Mouse (Mus musculus) kidney, postnatal 0 days (tissue): ENCODE data around the gene Ube2h. TPM values are rescaled to one million over a fixed set of nuclear protein-coding genes. Genes with fewer than 3 reads are reported as not detected.
"Not testable (repeated sequence)": the region's sequence is repeated elsewhere in the genome, so short reads cannot be mapped to it uniquely, and the experiment has no call there.

Source experiments
- ATAC-seq: fragments of 200-750 bp; cut with Nextera tagmentation; replicated peaks from 2 replicates; pipeline ENCODE4 v1.8.0; 2017; ENCODE audit warnings: low read depth, moderate number of reproducible peaks, moderate TSS enrichment, moderate library complexity; ENCODE audit not compliant: low FRiP score
- DNase-seq: peaks from one replicate; pipeline ENCODE4 v3.0.0-alpha.2; 2016; ENCODE audit warnings: low spot score
- H3K27ac ChIP-seq: fragments of 300-500 bp; sonication (generic); 2 replicates; pipeline ENCODE4 v1.5.1; 2014; ENCODE audit warnings: mild to moderate bottlenecking
- H3K27me3 ChIP-seq: fragments of 300-500 bp; sonication (generic); 2 replicates; pipeline ENCODE4 v1.6.1; 2014; ENCODE audit warnings: low read length, mixed read lengths; ENCODE audit not compliant: insufficient read depth
- H3K36me3 ChIP-seq: fragments of 300-500 bp; sonication (generic); 2 replicates; pipeline ENCODE4 v1.6.1; 2014; ENCODE audit warnings: low read length, mixed read lengths; ENCODE audit not compliant: insufficient read depth
- H3K4me1 ChIP-seq: fragments of 300-500 bp; sonication (generic); replicated peaks from 2 replicates; pipeline ENCODE4 v1.6.1; 2014; ENCODE audit warnings: antibody characterized with exemption, low read length, mixed read lengths; ENCODE audit not compliant: insufficient read depth
- H3K4me2 ChIP-seq: fragments of 300-500 bp; sonication (generic); 2 replicates; pipeline ENCODE4 v1.6.1; 2014; ENCODE audit warnings: mild to moderate bottlenecking, low read length, moderate library complexity, mixed read lengths
- H3K4me3 ChIP-seq: fragments of 300-500 bp; sonication (generic); replicated peaks from 2 replicates; pipeline ENCODE4 v1.5.1; 2014; ENCODE audit warnings: low read depth, low read length
- H3K9ac ChIP-seq: fragments of 300-500 bp; sonication (generic); 2 replicates; pipeline ENCODE4 v1.6.1; 2014; ENCODE audit warnings: low read depth, low read length
- H3K9me3 ChIP-seq: fragments of 300-500 bp; sonication (generic); replicated peaks from 2 replicates; pipeline ENCODE4 v1.6.1; 2016; ENCODE audit warnings: low read length, inconsistent platforms, mixed read lengths
- CTCF ChIP-seq: IDR thresholded peaks from 2 replicates; pipeline ENCODE4 v1.5.1; 2016; ENCODE audit warnings: antibody characterized with exemption, low read depth, mild to moderate bottlenecking, moderate library complexity
- WGBS: fragments of 180-500 bp; shearing (Covaris S2); extraction: QIAGEN DNeasy Blood & Tissue Kit; methylation state at CpG from one replicate; pipeline ENCODE4 v1.1.7; 2014; 5-methylcytosine and 5-hydroxymethylcytosine counted together
- polyA plus RNA-seq: library from polyadenylated mRNA; unstranded; fragments of >200 nt; fragmentation: Nextera tagmentation; extraction: Ambion mirVana; gene quantifications from 2 replicates; pipeline ENCODE4 v1.2.1, GENCODE M21; 2015

Gene Ube2h
- polyA plus RNA-seq, 1 experiment from 2014 or later, result 38.2 TPM

- Histone ChIP-seq H3K36me3 (peaks cover 28% of the 10 kb centered on the region; the same call in 1 of the 2 replicates), H3K9me3 (no peaks in the 10 kb centered on the region), H3K27ac (no peak overlapping the region), H3K4me3 (no peak overlapping the region), H3K9ac (no peak overlapping the region), H3K4me2 (no peak overlapping the region), H3K27me3 (no peaks in the 10 kb centered on the region), H3K4me1 (no peaks in the 10 kb centered on the region)
- no peak for DNase-seq
- no peak for ATAC-seq
- no peak for TF ChIP-seq CTCF
- WGBS, result 95% methylated on average over 3 of the region's 3 CpGs
Measured at GRCm38 (mm10) chr6:30217581-30217980, 86.8 kb downstream of the Ube2h start.

DNA sequence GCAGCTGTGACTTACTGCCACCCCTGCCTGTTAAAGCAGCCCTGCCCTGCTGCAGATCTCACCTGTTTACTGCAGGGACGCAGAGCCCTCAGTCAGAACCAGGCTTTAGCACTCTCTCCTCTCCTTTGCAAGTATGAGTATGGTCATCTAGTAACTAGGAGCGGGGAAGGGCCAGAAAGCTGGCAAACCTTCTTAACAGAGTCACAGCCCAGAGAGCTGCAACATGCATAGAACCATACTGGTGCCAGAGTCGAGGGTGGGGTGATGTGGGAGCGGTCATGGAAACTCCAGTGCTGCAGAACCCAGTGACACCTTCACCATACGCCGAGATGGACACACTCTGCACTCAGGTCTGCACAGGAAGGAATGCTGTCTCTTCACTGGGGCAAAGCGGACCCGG lies 91.9 kb downstream of the Ube2h start:
- ATAC-seq, result no peak
- H3K27ac ChIP-seq, result peak overlapping the region; percentile 68; the same call in 1 of the 2 replicates
- H3K4me2 ChIP-seq, result no peak overlapping the region
- no peaks in the 10 kb centered on the region for H3K9me3 ChIP-seq
- no peak overlapping the region for H3K9ac ChIP-seq
- no peaks in the 10 kb centered on the region for H3K4me1 ChIP-seq
- H3K4me3 ChIP-seq, result no peak overlapping the region
- WGBS, result 93% methylated on average over 8 of the region's 8 CpGs
- no peak for DNase-seq
- TF ChIP-seq CTCF, result no peak
- no peaks in the 10 kb centered on the region for H3K27me3 ChIP-seq
- 0 out of 2 replicates have a peak, but pooled peaks cover 13% of the 10 kb centered on the region for H3K36me3 ChIP-seq

- Histone ChIP-seq H3K36me3 (0 out of 2 replicates have a peak, but pooled peaks cover 13% of the 10 kb centered on the region), H3K27ac (peak overlapping the region; percentile 68), H3K27me3 (no peaks in the 10 kb centered on the region), H3K4me2 (no peak overlapping the region), H3K4me1 (no peaks in the 10 kb centered on the region), H3K9me3 (no peaks in the 10 kb centered on the region), H3K4me3 (no peak overlapping the region), H3K9ac (no peak overlapping the region)
- TF ChIP-seq CTCF, result no peak
- peak; percentile 67 for ATAC-seq
- WGBS, result 62% methylated on average over 16 of the region's 16 CpGs
- no peak for DNase-seq
Measured at GRCm38 (mm10) chr6:30211641-30212455, 92.5 kb downstream of the Ube2h start.

- Histone ChIP-seq H3K27ac (no peak overlapping the region), H3K4me1 (no peaks in the 10 kb centered on the region), H3K9ac (no peak overlapping the region), H3K36me3 (0 out of 2 replicates have a peak, but pooled peaks cover 13% of the 10 kb centered on the region), H3K4me3 (no peak overlapping the region), H3K9me3 (no peaks in the 10 kb centered on the region), H3K27me3 (no peaks in the 10 kb centered on the region), H3K4me2 (no peak overlapping the region)
- 28% methylated on average over 5 of the region's 5 CpGs for WGBS
- ATAC-seq, result peak; percentile 40; the same call in 1 of the 2 replicates
- TF ChIP-seq CTCF, result peak; percentile 94
- peak; percentile 89 for DNase-seq
Measured at GRCm38 (mm10) chr6:30210788-30211187, 93.6 kb downstream of the Ube2h start.

GRCm38 (mm10) chr6:30208844-30209243 lies 95.5 kb downstream of the Ube2h start:
- no peaks in the 10 kb centered on the region for H3K9me3 ChIP-seq
- 0 out of 2 replicates have a peak, but pooled peaks cover 6% of the 10 kb centered on the region for H3K36me3 ChIP-seq
- 48% methylated on average over 4 of the region's 4 CpGs for WGBS
- H3K4me3 ChIP-seq, result no peak overlapping the region
- DNase-seq, result peak; percentile 29
- H3K27me3 ChIP-seq, result no peaks in the 10 kb centered on the region
- no peak overlapping the region for H3K4me2 ChIP-seq
- no peaks in the 10 kb centered on the region for H3K4me1 ChIP-seq
- TF ChIP-seq CTCF, result no peak
- no peak overlapping the region for H3K27ac ChIP-seq
- ATAC-seq, result no peak
- no peak overlapping the region for H3K9ac ChIP-seq

GRCm38 (mm10) chr6:30205587-30206202 lies 98.6 kb downstream of the Ube2h start:
- Histone ChIP-seq H3K4me1 (no peaks in the 10 kb centered on the region), H3K9ac (no peak overlapping the region), H3K27ac (no peak overlapping the region), H3K27me3 (no peaks in the 10 kb centered on the region), H3K4me3 (no peak overlapping the region), H3K9me3 (no peaks in the 10 kb centered on the region), H3K36me3 (no peaks in the 10 kb centered on the region), H3K4me2 (peak overlapping the region; percentile 52)
- peak; percentile 96 for TF ChIP-seq CTCF
- DNase-seq, result peak; percentile 81
- ATAC-seq, result peak; percentile 56; the same call in 1 of the 2 replicates
- WGBS, result 5% methylated on average over 30 of the region's 30 CpGs

- not testable (repeated sequence) for H3K27ac ChIP-seq, H3K9me3 ChIP-seq, H3K27me3 ChIP-seq, H3K4me1 ChIP-seq, H3K9ac ChIP-seq, H3K4me2 ChIP-seq, H3K36me3 ChIP-seq, DNase-seq, ATAC-seq, H3K4me3 ChIP-seq
- WGBS, result 87% methylated on average over 4 of the region's 6 CpGs
Measured at GRCm38 (mm10) chr6:30205180-30205538, 99.2 kb downstream of the Ube2h start.
